Mouse (Mus musculus): ENCODE measurements around the gene Gm3238.
"Not testable (repeated sequence)": the region's sequence is repeated elsewhere in the genome, so short reads cannot be mapped to it uniquely, and the experiment has no call there.

Gene Gm3238

DNA sequence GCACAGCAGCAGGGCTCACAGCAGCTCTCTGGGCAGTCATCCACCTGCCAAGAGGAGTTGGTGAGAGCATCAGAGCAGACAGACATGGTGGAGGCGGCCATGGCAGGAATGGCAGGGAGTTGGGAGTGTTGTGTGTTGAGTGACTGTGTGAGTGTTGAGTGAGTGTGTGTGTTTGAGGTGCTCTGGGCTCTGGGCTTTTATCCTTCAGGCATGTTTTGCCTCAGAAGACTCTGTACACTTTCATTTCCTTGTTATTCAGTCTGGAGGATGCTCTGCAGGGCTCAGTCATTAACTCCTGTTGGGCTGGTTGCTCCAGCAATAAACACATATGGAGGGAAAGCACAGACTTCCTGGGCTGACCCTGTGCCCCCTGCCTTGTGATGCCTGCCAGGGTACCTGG is at the start of gene Gm3238:
Gene Gm3238, minus strand, starts transcription at position 101 of the 400 bp plus-strand sequence.
- not testable (repeated sequence) for DNase-seq (ENCODE audit: low spot score)

DNA sequence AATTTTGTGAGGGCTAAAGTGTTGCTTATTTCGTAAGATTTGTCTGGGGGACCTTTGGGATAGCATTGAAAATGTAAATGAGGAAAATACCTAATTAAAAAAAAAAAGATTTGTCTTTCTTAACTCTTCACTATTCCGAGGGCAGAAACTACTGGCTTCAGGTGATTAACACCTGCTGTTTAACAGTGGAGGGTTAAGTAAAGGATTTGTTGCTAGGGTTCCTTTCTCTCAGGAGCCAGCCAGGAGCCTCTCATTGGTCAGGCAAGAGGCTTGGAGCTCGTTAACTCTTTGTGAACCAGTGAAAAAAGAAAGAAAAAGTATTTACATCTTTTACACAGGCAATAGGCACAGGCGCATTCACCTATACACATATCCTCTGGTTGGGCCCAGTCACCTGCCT is 48.1 kb upstream of the Gm3238 start:
- DNase-seq (ENCODE audit: low spot score): no peak

DNA sequence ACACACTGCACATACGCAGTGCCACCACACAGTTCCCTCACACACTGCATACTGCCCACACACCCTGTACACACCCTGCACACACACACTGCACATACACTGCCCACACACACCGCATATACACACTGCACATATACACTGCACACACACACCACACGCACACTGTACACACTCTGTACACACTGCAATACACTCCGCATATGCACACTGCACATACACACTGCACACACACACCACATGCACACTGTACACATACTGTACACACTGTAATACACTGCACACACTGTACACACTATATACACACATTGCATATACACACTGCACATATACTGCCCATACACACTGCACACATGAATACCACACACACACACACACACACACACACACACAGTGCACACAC is 47.4 kb upstream of the Gm3238 start:
- DNase-seq (ENCODE audit: low spot score): no peak

DNA sequence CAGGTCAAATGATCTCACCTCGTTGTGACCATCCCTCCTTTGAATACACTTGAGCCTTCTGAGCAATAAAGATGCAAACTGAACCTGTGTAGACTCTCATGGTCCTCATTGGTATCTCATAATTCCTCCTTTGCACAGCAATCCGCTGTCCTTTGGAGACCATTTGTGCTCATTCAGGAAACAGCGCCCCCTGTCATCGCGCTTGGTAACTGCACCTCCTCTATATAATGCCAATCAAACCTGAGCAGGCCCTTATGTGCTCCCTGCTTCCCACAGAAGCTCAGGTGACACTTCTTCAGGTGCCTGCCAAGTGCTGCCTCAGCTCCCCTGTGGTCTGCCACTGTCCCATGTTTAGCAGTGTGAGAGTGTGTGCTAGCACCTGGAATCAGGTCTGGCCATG is 44.4 kb upstream of the Gm3238 start:
- no peak for DNase-seq (ENCODE audit: low spot score)

DNA sequence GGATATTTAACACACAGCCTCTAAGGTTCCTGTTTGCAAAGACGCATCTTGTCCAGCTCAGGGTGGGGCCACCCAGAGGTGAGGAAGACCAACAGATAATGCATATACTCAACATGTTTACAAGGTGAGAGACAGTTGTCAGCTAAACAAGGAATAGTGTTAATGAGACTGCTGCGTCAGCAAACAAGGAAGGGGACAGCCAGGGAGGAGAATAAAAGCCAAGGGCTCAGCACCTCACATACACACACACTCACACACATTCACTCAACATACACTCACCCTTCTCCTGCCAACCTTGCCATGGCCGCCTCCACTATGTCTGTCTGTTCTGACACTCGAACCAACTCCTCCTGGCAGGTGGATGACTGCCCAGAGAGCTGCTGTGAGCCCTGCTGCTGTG is 43.3 kb upstream of the Gm3238 start, which contains the start of gene Gm2696:
Gene Gm2696, plus strand, starts transcription at position 301 of the 400 bp plus-strand sequence.
- no peak for DNase-seq (ENCODE audit: low spot score)

DNA sequence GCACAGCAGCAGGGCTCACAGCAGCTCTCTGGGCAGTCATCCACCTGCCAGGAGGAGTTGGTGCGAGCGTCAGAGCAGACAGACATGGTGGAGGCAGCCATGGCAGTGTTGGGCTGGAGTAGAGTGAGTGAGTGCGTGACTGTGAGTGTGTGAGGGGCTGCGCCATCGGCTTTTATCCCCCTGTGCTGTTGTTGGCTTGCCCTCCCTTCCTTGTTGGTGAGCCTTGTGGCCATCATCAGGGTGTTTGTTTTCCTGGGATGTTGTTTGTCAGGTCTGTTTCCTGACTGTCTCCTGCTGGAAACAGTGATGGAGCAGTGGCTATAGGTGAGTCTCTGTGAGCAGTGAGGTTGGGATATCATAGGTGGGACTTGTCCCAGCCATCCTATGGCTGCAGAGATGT is 40.6 kb upstream of the Gm3238 start, which contains the start of gene Gm9507:
Gene Gm9507, minus strand, starts transcription at position 101 of the 400 bp plus-strand sequence.
- DNase-seq (ENCODE audit: low spot score): no peak

DNA sequence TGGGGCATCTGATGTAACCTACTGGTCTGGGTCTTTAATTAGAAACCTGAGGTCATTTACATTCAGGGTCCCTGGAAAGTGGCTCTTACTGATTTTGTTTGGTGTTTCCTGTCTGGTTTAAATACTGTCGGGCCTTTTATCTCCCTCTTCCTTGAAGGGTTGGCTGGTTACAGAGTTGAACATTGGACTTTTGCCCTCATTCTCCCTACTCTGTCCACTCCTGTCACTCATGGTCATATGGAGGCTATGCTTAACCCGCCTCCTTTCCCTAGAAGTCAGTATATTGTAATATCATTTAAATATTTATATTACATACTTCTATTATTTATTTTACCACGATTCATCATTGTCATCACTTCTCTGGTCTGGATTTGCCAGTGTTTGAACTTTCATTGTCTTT is 33.0 kb upstream of the Gm3238 start:
- DNase-seq (ENCODE audit: low spot score): no peak

DNA sequence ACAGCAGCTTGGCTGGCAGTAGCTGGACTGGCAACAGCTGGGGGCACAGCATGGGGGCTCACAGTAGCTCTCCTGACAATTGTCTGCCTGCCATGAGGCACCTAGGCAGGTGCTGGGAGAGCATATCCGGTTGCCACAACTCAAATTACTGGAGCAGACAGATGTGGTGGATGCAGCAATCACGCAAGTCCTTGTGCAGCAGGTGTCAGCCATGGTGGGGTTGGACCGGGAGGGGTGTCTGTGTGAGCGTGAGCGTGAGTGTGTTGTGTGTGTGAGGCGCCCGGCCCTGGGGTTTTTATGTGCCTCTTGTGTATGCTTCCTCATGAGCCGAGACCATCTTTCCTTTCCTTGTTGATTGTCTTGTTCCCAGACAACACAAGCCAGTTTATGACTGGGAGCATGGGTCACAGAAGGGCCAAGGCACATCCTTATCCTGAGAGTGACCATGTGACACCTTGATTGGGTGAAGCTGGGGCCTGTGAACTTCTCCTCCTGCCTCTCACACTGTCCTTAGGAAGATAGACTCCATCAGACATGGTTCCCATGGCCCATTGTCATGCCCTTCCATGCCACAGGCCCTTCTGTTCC is 27.9 kb upstream of the Gm3238 start, which contains the start of gene Gm19668:
Gene Gm19668, minus strand, starts transcription at position 213 of the 588 bp plus-strand sequence.
- no peak for DNase-seq (ENCODE audit: low spot score)

DNA sequence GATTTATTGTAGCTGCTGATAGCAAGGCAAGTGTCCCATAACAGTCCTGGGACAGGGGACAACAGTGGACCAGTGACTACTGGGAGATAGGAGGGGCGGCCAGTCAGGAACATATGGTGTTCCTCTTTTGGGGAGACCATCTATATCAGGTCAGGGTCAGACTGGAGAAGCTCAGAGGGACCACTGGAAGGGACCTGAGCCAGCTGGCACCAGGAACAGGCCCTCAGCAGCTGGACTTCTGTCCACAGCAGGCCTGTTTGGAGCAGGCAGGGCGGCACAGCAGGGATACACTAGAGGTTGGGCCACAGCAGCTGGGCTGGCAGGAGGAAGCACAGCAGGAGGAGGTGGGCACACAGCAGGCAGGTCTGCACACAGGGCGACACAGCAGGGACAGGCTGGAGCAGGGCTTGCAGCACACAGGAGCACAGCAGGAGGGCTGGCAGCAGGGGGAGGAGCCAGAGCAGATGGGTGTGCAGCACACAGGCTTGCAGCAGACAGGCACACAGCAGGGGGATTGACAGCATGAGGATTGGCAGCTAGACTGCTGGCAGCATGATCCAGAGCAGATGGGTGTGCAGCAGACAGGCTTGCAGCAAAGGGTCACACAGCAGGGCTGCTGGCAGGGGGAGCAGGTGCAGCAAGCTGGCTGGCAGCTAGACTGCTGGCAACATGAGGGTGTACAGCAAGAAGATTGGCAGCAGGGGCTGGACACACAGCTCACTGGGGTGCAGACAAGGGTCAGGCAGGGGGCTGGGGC is 27.2 kb upstream of the Gm3238 start:
- DNase-seq (ENCODE audit: low spot score): not testable (repeated sequence)

DNA sequence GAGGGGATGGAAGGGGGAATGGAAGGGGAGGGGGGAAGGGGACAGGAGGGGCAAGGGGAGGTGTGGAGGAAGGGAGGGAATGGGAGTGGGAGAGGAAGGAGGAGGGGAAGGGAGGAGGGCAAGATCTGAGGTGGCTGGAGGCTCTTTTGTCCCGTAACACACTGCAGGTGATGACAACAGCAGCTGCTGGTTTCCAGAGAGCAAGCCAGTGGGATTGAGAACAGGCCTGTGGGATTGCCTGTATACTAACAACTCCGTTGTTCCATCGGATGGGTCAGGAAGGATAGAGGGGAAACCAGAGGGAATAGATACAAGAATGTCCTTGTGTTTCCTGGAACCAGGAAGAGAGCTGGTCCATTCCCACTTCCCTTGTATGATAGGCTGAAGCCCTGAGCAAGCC is 26.6 kb upstream of the Gm3238 start:
- DNase-seq (ENCODE audit: low spot score): no peak

DNA sequence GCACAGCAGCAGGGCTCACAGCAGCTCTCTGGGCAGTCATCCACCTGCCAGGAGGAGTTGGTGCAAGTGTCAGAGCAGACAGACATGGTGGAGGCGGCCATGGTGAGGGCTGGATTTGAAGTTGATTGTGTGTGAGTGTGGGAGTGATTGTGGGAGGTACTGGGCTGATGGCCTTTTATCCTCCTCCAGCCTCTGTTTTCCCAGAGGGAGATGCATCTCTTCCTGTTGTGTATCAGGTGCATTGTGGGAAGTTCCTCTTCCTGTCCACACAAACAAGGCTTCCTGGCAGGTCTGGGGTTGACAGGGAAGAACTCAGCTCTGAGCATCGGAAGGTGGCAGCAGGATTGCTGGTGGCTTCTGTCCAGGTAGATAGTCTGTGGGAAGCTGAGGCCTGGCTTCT is 23.9 kb upstream of the Gm3238 start, which contains the start of gene Gm9639:
Gene Gm9639, minus strand, starts transcription at position 101 of the 400 bp plus-strand sequence.
- DNase-seq (ENCODE audit: low spot score): no peak

DNA sequence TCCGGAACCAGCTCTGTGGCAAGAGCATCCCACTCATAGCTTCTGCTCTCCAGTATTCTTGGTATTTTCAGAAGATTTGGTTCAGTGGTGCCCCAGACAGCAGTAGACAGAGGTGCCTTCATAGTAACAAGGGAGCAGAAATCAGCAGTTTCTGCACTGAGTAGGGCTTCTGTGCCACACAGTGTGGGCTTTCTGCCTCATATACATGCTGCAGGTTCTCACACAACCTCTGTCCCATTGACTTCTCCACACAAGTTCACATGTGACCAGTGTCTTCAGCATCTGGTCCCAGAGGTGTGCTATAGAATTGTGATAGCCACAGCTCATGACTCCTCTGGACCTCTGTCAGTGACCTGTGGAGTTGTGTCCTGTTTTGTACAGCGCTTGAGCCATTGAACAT is 17.5 kb upstream of the Gm3238 start:
- no peak for DNase-seq (ENCODE audit: low spot score)

DNA sequence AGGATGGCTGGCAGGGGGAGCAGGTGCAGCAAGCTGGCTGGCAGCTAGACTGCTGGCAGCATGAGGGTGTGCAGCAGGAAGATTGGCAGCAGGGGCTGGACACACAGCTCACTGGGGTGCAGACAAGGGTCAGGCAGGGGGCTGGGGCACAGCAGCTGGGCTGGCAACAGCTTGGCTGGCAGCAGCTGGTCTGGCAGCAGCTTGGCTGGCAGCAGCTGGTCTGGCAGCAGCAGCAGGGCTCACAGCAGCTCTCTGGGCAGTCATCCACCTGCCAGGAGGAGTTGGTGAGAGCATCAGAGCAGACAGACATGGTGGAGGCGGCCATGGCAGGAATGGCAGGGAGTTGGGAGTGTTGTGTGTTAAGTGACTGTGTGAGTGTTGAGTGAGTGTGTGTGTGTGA is 16.8 kb upstream of the Gm3238 start, which contains the start of gene Gm7137:
Gene Gm7137, minus strand, starts transcription at position 325 of the 400 bp plus-strand sequence.
- DNase-seq (ENCODE audit: low spot score): not testable (repeated sequence)

DNA sequence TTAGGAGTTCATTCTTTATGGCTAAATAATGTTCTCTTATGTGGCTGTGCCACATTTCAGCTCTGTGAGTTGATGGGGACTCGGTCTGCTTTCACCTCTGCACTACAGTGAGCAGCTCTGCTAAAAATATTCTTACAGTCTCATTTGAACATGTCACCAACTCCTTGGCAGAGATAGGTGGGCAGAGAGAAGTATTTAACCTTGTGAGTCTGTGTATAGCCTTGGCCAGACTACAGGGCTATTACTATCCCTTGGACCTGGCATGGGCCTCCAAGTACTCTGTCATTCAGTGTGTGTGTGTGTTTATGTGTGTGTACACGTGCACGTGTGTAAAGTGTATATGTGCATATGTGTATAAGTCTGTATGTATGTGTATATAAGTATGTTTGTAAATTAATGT is 12.3 kb upstream of the Gm3238 start:
- not testable (repeated sequence) for DNase-seq (ENCODE audit: low spot score)

DNA sequence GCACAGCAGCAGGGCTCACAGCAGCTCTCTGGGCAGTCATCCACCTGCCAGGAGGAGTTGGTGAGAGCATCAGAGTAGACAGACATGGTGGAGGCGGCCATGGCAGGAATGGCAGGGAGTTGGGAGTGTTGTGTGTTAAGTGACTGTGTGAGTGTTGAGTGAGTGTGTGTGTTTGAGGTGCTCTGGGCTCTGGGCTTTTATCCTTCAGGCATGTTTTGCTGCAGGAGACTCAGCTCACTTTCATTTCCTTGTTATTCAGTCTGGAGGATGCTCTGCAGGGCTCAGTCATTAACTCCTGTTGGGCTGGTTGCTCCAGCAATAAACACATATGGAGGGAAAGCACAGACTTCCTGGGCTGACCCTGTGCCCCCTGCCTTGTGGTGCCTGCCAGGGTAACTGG is 11.3 kb upstream of the Gm3238 start, which contains the start of gene Gm3250:
Gene Gm3250, minus strand, starts transcription at position 101 of the 400 bp plus-strand sequence.
- DNase-seq (ENCODE audit: low spot score): not testable (repeated sequence)

DNA sequence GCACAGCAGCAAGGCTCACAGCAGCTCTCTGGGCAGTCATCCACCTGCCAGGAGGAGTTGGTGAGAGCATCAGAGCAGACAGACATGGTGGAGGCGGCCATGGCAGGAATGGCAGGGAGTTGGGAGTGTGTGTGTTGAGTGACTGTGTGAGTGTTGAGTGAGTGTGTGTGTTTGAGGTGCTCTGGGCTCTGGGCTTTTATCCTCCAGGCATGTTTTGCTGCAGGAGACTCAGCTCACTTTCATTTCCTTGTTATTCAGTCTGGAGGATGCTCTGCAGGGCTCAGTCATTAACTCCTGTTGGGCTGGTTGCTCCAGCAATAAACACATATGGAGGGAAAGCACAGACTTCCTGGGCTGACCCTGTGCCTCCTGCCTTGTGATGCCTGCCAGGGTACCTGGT is 5.7 kb upstream of the Gm3238 start, which contains the start of gene Gm7138:
Gene Gm7138, minus strand, starts transcription at position 101 of the 400 bp plus-strand sequence.
- not testable (repeated sequence) for DNase-seq (ENCODE audit: low spot score)

DNA sequence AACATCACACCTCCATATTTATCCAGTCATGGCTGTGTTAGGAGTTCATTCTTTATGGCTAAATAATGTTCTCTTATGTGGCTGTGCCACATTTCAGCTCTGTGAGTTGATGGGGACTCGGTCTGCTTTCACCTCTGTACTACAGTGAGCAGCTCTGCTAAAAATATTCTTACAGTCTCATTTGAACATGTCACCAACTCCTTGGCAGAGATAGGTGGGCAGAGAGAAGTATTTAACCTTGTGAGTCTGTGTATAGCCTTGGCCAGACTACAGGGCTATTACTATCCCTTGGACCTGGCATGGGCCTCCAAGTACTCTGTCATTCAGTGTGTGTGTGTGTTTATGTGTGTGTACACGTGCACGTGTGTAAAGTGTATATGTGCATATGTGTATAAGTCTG is 1.0 kb upstream of the Gm3238 start:
- DNase-seq (ENCODE audit: low spot score): not testable (repeated sequence)

DNA sequence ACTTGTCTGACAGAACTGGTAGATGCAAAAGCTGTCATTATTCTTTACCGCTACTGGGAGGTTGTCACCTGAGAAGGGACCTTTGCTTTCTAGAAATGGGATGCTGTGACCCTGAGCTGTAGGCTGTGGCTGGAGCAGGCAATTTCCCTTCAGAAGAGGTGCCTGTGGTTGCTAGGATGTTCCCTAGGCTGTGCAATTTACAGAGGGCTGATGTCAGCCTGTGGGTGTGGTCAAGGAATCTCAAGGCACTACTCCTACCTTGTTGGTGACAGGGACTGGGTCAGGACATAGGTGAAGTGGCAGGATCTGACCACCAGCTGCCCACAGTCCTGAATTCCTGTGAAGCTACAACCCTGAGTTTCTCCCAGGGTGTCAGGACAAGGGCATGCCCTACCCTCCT is 1.4 kb downstream of the Gm3238 start:
- no peak for DNase-seq (ENCODE audit: low spot score)

DNA sequence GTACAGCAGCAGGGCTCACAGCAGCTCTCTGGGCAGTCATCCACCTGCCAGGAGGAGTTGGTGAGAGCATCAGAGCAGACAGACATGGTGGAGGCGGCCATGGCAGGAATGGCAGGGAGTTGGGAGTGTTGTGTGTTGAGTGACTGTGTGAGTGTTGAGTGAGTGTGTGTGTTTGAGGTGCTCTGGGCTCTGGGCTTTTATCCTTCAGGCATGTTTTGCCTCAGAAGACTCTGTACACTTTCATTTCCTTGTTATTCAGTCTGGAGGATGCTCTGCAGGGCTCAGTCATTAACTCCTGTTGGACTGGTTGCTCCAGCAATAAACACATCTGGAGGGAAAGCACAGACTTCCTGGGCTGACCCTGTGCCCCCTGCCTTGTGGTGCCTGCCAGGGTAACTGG is 11.5 kb downstream of the Gm3238 start, which contains the start of gene Gm3233:
Gene Gm3233, minus strand, starts transcription at position 101 of the 400 bp plus-strand sequence.
- not testable (repeated sequence) for DNase-seq (ENCODE audit: low spot score)

DNA sequence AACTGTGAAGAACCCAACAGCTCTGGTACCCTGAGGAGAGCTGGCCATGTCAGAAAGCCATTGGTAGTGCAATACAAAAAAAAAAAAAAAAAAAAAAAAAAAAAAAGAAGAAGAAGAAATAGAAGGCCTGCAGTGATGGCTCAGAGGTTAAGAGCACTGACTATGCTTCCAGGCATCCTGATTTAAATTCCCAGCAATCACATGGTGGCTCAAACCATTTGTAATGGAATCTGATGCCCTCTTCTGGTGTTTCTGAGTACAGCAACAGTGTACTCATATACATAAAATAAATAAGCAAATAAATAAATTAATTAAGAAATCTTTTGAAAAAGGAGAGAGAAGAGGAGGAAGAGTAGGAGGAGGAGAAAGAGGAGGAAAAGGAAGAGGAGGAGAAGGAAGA is 17.7 kb downstream of the Gm3238 start:
- no peak for DNase-seq (ENCODE audit: low spot score)

DNA sequence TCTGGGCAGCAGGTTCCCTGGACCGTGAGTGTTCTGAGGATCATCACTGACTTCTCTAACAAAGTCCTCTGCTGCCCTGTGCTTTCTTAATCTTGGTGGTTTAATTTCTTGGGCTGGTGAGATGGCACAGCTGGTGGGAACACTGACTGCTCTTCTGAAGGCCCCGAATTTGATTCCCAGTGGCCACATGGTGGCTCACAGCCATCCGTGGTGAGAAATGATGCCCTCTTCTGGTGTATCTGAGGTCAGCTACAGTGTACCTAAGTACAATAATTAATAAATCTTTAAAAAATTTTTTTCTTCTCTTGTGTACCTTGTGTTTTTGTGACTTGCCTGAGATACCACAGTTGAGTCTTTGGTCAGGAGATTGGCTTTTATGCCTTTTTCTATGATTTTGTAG is 18.8 kb downstream of the Gm3238 start:
- DNase-seq (ENCODE audit: low spot score): not testable (repeated sequence)

DNA sequence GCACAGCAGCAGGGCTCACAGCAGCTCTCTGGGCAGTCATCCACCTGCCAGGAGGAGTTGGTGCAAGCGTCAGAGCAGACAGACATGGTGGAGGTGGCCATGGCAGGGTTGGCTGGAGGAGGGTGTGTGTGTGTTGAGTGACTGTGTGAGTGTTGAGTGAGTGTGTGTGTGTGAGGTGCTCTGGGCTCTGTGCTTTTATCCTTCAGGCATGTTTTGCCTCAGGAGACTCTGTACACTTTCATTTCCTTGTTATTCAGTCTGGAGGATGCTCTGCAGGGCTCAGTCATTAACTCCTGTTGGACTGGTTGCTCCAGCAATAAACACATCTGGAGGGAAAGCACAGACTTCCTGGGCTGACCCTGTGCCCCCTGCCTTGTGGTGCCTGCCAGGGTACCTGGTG is 19.9 kb downstream of the Gm3238 start, which contains the start of gene Gm9736:
Gene Gm9736, minus strand, starts transcription at position 101 of the 400 bp plus-strand sequence.
- DNase-seq (ENCODE audit: low spot score): not testable (repeated sequence)

DNA sequence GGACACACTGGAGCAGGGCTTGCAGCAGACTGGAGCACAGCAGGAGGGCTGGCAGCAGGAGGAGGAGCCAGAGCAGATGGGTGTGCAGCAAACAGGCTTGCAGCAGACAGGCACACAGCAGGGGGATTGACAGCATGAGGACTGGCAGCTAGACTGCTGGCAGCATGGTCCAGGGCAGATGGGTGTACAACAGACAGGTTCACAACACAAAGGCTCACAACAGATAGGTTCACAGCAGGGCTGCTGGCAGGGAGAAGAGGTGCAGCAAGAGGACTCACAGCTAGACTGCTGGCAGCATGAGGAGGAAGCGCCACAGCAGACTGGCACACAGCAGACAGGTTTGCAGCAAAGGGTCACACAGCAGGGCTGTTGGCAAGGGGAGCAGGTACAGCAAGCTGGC is 20.4 kb downstream of the Gm3238 start:
- not testable (repeated sequence) for DNase-seq (ENCODE audit: low spot score)

Measured in ovary, postnatal 36 days (tissue).